Mouse (Mus musculus) heart, postnatal 14 days (tissue): ENCODE data around the gene Dmrta1. TPM values are rescaled to one million over a fixed set of nuclear protein-coding genes. Genes with fewer than 3 reads are reported as not detected.
A peak's percentile ranks its signal among the peaks of the same experiment; 100 is the strongest.
"Not testable (repeated sequence)": the region's sequence is repeated elsewhere in the genome, so short reads cannot be mapped to it uniquely, and the experiment has no call there.

Source experiments
- DNase-seq, 2 experiments: peaks; one replicate each; pipeline ENCODE4 v3.0.0; 2021 to 2022
- intact Hi-C: fragments of 180-260 bp; cut with DNase I; formaldehyde crosslinking; loops from one replicate; pipeline ENCODE4 v1.15.1; 2025
- long read RNA-seq, 2 experiments: library from polyadenylated mRNA; stranded (forward); transcript quantifications; one replicate each; pipeline ENCODE4 v2.0.0; 2021
- total RNA-seq, 2 experiments: library from RNA; stranded (reverse); gene quantifications; 2 replicates each; pipeline ENCODE4 v1.2.3; 2021

Gene Dmrta1
- total RNA-seq = not detected
- long read RNA-seq, experiment 1 = 0 reads
- long read RNA-seq, experiment 2 = 0 reads

DNA sequence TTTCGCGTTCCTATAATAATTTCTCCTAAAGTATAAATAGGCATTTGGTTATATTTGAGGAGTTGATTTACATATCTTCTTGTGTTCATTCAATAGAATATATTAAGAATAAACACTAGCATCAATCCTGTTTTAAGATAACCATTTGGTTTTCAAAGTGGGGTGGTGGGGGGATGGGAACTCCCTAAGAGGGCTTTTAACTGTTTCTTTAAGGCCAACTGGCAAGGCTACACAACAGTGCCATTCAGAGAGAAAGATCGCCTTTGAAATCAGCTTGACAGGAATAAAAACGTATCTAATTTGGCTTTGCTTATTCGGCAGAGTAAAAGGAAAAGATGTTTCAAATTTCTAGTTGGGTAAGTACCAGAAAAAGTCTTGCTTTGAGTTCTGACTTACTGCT, at the start of gene Dmrta1:
Gene Dmrta1 (plus strand): TSS at position 242 of the 400 bp plus-strand sequence.
- no peak for DNase-seq
- intact Hi-C loops = no loop called here

DNA sequence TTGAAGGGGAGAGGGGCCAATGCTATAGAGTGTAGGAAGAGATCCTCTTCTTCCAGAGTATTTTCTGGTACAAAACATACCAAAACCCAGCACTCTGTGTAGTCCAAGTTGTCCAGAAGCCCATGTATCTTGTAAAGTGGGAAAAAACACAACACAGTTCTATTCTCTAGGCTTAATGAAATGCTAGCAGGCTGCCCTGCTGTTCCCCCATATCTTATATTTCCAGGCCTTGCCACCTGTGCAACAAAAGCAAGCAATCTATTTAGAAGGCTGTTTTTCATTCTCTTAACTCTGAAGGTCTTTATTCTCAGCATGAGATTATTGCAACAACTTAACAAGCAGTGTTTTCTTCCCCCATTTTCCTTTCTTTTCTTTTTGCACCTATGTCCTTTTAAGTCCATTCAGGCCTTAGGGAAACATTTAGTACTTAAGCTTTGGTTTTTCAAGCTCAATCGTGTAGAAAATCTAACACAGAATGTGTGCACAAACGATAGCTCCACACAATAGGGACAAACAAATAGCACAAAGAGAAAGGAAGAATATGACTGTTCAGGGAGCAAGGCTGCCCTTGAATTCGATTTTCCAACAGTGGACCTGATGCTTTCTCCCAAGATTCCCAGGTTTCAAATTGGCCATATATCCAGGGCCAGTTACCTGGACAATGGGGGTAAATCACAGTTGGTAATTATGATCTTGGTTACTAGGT, 48.7 kb upstream of the Dmrta1 start:
- intact Hi-C loops = no loop called here
- no peak for DNase-seq

DNA sequence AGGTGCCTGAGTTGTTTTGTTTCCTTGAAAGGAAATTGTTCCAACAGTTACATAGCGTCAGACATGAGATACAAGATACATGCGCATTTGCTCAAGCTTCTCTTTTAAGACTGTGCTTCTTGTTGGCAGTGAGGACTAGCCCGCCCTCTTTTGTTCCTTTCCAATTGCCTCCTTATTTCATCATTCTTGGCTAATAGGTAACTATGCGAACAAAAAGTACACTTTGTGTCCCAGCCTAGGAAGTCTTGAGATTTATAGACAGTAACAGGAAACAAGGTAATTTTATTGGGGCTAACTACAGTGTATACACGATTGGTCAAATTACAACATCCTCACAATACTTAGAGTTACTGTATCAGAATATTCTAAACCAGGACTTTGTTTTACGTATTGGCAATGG, 47.7 kb upstream of the Dmrta1 start:
- intact Hi-C loops = no loop called here
- DNase-seq = no peak

DNA sequence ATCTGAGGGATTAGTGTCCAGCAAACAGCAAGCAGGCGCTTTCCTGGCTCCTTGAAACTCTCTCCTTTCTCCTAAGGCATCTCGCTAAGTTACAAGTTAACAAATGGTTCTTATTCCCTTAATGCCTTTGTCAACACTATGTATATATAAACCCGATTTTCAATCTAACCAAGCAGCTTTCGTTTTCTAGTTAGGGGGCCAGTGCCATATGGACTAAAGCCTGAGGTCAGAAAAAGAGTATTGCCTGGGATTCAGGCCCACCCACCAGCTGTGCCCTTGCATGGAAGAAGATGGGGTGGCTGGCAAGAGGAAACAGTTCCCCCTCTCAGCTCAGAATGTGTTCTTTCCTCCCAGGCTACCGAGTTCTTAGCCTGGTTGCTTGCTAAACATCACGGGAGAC, 40.6 kb upstream of the Dmrta1 start:
- intact Hi-C loops = no loop called here
- no peak for DNase-seq

DNA sequence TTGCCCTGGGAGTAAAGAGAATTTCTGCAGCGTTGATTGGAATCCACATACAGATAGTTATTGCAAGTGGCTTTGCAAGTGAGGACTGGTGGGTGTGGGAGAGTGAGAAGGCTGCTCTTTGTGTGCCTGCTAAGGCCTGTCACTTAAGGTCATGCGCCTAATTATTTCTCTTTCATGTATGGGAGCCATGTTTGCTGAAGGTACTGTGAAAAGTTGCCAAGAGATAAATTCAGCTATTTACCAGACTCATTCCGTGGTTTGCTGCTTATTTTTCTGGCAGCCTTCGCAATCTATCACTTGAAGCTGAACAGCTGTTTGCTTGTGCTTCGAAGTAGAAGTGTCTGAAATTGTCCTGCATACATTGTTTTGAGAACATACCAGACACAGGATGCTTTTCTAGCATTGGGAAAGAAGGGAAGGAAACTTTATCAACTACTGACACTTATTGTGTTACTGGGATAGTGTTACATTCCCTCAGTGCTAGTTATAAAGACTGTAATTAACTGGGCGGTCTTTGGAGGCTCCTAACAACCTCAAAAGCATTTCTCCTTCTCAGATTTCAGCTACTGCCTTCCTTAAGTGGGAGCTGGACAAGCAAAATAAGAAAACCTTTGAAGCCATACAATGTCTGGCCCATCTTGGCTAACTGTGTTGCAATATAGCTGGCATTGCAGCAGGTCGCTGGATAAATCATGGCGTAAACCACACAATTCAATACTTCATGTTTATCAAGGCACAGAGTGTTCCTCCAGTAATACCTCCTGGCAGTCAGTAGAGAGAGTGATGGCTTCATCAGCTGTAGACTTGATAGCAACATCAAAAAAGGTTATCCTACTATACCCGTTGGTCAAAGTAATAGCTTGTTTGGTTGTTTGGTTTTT, 34.8 kb upstream of the Dmrta1 start:
- intact Hi-C loops = no loop called here
- DNase-seq = no peak

DNA sequence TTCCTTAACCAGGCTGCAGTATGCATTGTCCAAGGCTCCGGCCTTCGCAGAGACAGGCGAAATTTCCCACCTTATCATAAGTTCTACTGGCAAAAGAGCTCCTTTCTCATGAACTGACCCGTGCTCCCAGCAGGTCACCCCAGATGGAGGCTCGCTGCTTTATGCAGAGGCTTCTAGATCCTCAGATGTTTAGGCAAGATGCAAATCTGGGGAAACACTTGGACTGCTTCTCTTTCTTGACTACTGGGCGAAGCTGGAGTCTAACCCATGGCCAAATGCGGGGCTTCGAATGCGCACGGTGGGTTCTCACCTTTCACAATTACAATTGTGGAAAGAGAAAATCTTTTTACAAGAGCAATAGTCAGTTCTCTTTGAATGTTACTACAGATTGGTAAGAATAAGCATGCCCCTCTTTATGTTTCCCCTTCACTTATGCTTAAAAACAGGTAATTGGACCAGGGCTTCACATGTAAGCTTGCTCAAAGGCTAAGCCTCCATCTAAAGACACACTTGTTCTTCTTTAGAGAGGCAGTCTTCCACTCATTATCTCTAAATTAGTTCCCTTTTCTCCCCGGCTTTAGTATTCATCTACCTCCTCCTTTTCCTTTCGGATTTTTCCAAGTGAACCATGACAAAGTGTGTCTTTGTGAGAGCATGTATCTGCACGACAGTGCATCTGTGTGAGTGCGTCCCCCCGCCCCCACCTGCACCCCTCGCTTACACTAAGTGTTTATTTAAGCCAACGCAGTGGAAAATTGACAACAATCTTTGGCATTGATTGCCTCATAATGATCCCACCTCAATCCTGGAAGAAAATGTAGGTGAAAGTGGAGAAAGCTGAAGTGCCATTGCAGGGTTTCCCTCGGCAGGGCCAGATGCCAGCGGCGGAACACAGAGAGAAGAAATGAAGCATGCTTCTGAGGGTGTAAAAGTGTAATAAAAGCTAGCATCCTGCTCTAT, 28.6 kb upstream of the Dmrta1 start:
- no peak for DNase-seq
- intact Hi-C loops = no loop called here

DNA sequence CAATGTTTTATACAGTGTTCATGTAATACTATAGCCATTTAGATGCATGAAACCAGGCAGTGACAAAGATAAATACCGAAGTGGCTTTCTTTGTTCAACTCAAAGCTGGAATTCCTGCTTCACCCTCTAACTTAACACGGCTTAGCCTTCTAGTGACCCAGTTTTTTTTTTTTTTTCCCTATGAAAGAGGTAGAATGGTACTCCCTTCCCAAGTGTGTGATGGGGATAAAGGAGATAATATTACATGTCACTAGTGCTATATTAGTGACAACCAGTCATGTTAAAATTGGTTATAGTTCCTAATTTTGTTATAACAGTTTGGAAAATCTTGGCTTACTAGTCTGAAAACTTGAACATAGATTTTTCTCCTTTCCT, 27.9 kb upstream of the Dmrta1 start:
- DNase-seq = no peak
- intact Hi-C loops = no loop called here

DNA sequence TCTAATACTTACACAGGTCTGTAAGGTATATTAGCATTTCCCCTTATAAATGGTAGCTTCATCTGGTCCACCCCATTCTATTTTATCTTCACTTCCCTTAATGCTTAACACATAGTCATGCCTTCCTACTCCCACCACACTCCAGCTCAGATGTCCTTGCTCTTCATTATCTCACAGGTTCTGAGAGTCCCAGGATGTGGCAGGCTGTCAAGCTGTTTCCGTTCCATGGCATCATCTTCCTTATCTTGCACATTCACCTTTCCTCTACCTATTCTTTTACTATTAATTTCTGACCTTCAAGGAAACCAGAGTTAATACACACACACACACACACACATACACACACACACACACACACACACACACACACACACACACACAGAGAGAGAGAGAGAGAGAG, 27.5 kb upstream of the Dmrta1 start:
- intact Hi-C loops = no loop called here
- no peak for DNase-seq

DNA sequence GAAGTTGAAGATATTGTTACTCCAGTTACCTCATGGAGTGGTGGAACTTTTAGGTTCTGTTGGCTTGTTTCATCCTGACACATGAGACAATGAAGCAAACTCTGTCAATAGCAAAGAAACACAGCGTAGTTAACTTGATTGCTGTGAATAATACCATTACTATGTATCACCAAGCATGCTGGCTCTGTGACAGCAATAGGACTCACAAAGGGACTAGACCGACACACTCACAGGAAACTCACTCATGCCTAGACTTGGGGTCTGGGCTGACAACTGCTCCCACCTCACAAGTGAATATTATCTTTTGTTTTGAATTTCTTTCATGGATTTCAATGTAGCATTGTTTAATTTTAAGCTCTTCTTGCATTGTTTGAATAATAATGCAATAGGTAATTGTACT, 15.8 kb upstream of the Dmrta1 start:
- DNase-seq = no peak
- intact Hi-C loops = no loop called here

DNA sequence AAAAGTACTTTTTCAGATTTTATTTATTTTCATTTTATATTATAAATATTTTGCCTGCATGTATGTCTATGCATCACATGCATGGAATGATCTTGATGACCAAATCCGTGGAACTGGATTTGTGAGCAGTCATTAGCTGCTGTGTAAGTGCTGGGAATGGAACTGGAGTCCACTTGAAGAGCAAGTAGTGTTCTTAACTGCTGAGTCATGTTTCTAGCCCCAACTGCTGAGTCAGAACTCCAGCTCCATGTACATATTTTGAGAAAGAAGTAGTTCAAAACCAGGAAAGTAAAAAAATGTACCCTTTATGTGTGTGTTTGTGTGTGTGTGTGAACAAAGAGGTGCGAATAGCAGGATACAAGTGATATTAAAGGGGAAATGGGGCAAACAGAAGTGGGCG, 4.5 kb upstream of the Dmrta1 start:
- no peak for DNase-seq
- intact Hi-C loops = no loop called here

DNA sequence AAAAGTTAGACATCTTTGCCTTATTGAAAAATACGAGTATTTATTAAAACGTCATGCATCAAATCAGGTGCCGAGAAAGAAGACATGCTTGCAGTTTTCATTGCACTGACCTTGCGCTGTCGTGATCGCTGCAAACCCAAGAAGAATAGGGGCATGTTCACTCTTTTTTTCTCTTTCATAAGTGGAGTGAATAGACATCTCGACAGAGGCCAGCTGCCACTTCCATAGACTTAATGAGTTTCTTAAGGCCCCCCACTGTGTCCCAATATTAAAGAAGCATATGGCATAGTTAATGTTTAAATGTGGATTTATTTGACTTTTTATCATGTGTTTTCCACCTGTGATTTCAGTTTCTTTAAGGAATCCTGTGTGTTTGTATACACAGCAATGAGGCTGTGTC, 1.3 kb upstream of the Dmrta1 start:
- intact Hi-C loops = no loop called here

DNA sequence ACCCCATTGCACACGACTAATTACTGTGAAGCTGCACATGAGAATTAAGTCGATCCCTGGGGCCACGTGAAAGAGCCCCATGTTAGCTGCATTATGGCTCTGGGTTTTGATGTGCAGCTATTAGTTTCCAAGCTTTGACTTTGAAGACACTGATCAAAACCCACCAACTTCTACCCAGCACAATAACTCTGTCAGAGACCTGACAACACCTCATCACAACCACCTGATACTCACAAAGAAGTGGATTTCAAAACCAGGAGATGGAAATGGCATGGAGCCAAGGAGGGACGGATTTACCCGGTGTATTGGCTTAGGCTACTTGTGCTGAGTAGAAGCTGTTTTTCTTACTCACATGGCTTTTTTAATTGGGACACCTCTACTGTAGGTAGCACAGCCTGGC, 523 bp upstream of the Dmrta1 start:
- intact Hi-C loops = no loop called here
- no peak for DNase-seq

More for the DNA sequence above, 1.3 kb upstream of the Dmrta1 start:
- no peak for DNase-seq

DNA sequence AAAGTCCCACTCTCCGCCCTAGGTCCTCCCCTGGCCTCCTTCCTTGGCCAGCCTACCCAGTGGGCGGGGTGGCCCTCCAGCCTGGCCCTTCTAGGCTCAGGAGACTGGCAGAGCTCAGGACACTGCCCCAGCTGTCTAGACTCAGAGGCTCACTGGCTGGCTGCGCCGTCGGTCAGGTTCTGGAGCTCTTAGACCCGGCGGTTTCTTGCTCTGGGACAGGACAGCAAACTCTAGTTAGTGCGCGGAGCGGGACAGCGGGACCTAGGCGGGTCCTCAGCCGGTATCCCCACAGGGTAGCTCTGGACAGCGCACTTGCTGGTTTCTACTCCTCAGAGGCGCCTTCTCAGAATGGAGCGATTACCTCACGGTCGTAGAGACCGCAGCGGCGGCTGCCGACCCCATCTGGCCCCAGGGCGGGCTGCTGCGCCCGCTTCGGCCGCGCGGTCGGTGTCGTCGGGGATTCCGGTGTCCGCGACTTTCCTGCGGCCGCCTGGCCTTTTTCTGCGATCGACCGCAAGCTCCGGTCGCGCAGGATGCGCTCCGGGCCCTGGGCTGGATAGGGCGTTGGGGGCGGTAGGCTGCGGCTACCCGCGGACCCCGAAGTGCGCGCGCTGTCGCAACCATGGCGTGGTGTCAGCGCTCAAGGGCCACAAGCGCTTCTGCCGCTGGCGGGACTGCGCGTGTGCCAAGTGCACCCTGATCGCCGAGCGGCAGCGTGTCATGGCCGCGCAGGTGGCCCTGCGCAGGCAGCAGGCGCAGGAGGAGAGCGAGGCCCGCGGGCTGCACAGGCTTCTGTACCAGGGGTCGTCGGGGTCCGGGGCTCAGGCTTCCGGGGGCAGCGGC, 8.9 kb downstream of the Dmrta1 start:
- intact Hi-C loops = no loop called here
- peak; percentile 14 to 19 for DNase-seq

DNA sequence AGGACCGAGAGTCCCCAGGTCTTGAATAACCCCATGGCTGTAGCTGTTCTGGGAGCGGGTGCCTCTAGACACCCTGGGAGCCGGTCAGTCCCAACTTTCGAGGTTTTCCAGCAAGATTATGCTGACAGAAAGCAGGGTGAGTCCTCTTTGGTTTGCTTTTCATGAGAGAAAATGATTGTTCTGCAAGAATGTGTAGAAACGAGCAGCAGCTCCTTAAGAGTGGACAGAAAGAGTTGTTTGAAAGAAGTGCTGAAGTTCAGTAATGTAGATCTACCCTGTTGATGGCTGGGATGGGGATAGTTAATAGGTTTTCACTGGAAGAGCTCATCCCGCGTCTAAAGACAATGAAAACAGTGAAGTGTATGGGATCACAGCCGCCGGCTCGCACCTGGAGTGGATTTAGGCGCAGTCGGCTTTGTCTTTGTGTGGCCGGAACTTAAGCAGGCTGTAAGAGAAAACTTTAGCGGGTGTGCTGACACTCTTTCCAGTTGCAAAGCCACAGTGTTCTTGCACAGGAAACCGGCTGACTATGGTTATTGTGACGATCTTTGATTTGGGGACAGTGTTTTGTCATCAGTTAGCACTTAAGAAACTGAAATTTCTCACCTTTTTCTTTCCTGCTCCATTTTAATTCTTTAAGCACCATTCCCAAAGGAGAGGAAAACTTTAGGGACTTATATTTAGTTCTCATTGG, 9.7 kb downstream of the Dmrta1 start:
- intact Hi-C loops = no loop called here
- DNase-seq = no peak

DNA sequence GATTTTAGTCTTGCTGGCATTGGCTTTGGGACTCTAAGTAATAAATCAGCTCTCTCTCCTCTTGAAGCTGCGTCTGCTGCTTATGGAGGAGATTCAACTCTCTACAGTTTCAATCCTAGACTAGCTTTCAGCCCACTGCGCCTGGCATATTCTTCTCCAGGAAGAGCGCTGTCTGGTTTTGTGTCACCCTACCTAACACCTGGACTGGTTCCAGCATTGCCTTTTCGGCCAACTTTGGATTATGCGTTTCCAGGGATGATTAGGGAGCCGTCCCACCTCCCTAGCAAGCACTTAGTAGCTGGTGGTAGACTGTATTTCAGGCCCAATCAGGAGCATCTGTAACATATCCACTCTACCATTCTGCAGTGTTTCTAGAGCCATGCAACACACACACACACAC, 12.7 kb downstream of the Dmrta1 start:
- no peak for DNase-seq
- intact Hi-C loops = loop anchor here (2.0 to 5.0 kb wide), 2 partner anchors 115 to 159 kb away; no protein-coding TSS in a partner anchor

DNA sequence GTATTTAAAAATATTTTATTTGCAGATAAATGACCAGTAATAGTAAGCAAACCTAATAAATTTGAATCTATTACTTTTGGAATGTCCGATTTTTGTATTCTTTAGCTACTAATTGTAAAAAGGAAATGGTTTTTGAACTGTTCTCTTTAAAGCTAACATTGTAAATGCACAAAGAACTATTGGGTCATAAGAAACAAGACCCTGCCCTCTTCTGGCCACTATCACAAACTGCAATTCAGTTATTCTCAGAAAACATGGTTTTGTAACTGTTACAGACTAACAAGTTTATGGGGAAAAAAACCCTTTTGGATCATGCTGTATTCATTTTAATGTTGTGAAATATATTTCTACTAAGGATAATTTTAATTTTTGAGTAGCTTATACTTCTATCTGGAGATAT, 13.5 kb downstream of the Dmrta1 start:
- intact Hi-C loops = loop anchor here (2.0 to 5.0 kb wide), 2 partner anchors 115 to 160 kb away; no protein-coding TSS in a partner anchor
- DNase-seq = no peak

DNA sequence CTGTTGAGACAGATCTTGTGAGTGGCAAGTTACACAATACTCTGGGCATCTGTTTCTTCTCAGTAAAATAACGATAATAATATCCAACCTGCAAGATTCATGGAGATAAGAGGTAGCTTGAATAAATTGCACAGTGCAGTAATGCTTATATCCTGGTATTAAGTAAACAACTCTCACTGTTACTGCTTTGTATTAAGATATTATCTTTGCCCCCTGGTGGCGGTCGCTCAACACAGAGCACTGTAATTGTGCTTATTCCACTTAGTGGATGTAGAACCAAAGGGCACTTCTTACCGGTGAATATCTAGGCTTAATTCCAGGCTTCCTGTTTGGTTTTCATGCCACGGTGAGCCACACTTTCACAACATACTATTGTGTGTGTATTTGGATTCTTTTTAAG, 16.4 kb downstream of the Dmrta1 start:
- intact Hi-C loops = no loop called here
- DNase-seq = no peak

DNA sequence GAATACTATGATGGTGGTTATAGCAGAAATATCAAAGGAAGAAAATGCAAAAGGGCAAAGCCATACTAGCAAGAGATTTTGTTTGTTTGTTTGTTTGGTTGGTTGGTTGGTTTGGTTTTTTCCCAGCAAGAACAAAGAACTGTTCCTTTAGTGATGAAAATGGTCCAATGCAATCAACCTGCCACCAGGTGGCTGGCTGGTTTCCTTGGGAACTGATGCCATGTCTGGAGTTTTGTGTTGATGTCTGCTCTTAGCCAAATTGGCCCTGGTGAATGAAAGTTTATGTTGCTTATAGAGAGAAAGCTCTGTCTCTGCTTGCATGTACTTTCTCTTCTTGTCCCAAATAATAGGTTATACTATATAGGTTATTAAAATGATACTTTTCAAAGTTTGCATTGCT, 18.7 kb downstream of the Dmrta1 start:
- no peak for DNase-seq
- intact Hi-C loops = no loop called here

DNA sequence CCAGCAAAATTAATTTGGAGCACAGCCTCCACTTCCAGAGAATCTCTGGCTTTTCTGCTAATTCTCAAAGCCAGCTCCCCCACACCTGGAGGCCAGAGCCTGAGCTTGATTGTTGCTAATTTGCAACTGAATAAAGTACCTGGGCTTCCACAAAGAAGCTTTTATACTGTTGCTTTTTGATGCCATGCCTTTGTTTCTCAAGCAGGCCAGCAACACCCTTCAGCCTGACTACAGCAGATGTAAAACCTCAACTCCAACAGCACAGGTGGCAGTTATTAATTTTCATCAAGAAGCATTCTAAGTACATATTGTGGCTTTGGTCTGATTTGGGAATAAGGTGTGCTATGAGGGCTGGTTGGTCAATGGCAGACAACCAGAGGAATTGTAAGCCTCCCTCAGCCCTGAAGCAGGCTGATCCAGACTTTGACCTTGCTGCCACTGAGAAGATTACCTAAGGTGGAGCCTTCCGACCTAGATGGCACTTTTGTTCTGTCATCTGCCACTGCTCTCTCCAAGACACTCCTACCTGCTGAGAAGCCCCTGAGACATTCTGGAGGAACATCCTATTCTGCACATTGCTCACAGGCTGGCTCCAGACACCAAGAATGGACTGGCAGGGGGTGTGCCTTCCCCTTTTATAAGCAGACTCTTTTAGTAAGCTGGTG, 44.4 kb downstream of the Dmrta1 start:
- intact Hi-C loops, DNase-seq: not testable (repeated sequence)
